In genomic region chr6:133791041-133791440, GRCm38 (mm10) we compare ENCODE assay signal across 24 mouse cellular contexts.
"Had no signal": no experiment of that assay in that cellular context is flagged by ENCODE, and none has a peak within 500 bp of the region (broad histone marks: within the 10 kb centered on the region; RNA-seq: fewer than 3 reads in every experiment).

No protein-coding gene starts in this region.

- H3K27me3 ChIP-seq: embryonic facial prominence, embryonic 12.5 days; embryonic facial prominence, embryonic 13.5 days; embryonic facial prominence, embryonic 15.5 days; forebrain, embryonic 12.5 days; forebrain, embryonic 13.5 days; forebrain, embryonic 15.5 days had no signal

- H3K36me3 ChIP-seq: embryonic facial prominence, embryonic 10.5 days; embryonic facial prominence, embryonic 12.5 days; embryonic facial prominence, embryonic 13.5 days; embryonic facial prominence, embryonic 15.5 days; forebrain, embryonic 10.5 days; forebrain, embryonic 12.5 days; forebrain, embryonic 15.5 days had no signal

- H3K4me2 ChIP-seq: embryonic facial prominence, embryonic 12.5 days; embryonic facial prominence, embryonic 13.5 days; embryonic facial prominence, embryonic 15.5 days; forebrain, embryonic 12.5 days; forebrain, embryonic 13.5 days; forebrain, embryonic 15.5 days had no signal

- H3K4me3 ChIP-seq: embryonic facial prominence, embryonic 10.5 days; embryonic facial prominence, embryonic 12.5 days; embryonic facial prominence, embryonic 13.5 days; embryonic facial prominence, embryonic 15.5 days; erythroblast, embryonic 14.5 days; forebrain, embryonic 10.5 days; forebrain, embryonic 12.5 days; forebrain, embryonic 13.5 days; forebrain, embryonic 15.5 days; gastrocnemius, adult 2 months; heart, adult 2 months had no signal

- H3K4me1 ChIP-seq: embryonic facial prominence, embryonic 10.5 days; embryonic facial prominence, embryonic 12.5 days; embryonic facial prominence, embryonic 13.5 days; embryonic facial prominence, embryonic 15.5 days; forebrain, embryonic 10.5 days; forebrain, embryonic 12.5 days; forebrain, embryonic 13.5 days; forebrain, embryonic 15.5 days had no signal

- DNase-seq: cerebellum, adult 9-11 months; cerebellum, postnatal 10 days; cerebellum, postnatal 14 days; cerebellum, postnatal 25 days; cerebellum, postnatal 36 days; embryo, embryonic 11 days; forebrain, postnatal 0 days; gastrocnemius, adult 2 months; gastrocnemius, postnatal 10 days; gastrocnemius, postnatal 14 days; gastrocnemius, postnatal 25 days; gastrocnemius, postnatal 36 days; heart, adult 11 months; heart, adult 18-20 months; heart, adult 2 months had no signal

- H3K27ac ChIP-seq: embryonic facial prominence, embryonic 10.5 days; embryonic facial prominence, embryonic 12.5 days; embryonic facial prominence, embryonic 13.5 days; embryonic facial prominence, embryonic 15.5 days; forebrain, embryonic 10.5 days; forebrain, embryonic 12.5 days; forebrain, embryonic 13.5 days; forebrain, embryonic 15.5 days; gastrocnemius, adult 2 months; heart, adult 2 months had no signal
